Mouse (Mus musculus): ENCODE results near the gene Gm3739.
"Not testable (repeated sequence)": the region's sequence is repeated elsewhere in the genome, so short reads cannot be mapped to it uniquely, and the experiment has no call there.

Gm3739 gene

GRCm38 (mm10) chr14:7314661-7315060 lies at the start of gene Gm3739:
Gm3739 (minus strand) TSS chr14:7315049.
- in situ Hi-C loops (cut with MboI, MseI): loop anchor here (25.0 kb wide), 1 partner anchor 1027 kb away; the partner anchor contains the start of gene Gm3411

- in situ Hi-C loops (cut with MboI, MseI): loop anchor here (10.0 to 25.0 kb wide), 2 partner anchors 427 to 1195 kb away; partner anchors contain the start of gene Gm3476
These were observed 17.4 kb upstream of the Gm3739 start, which contains the start of gene Gm5797 for GRCm38 (mm10) chr14:7332295-7332694. Gm5797 (minus strand) TSS chr14:7332395.

- in situ Hi-C loops (cut with MboI, MseI): loop anchor here (25.0 kb wide), 1 partner anchor 1028 kb away; the partner anchor contains the start of gene Gm3411
These were observed 244 bp upstream of the Gm3739 start for GRCm38 (mm10) chr14:7315093-7315492.

GRCm38 (mm10) chr14:7264614-7265013 lies 50.2 kb downstream of the Gm3739 start, which contains the start of gene Gm3727:
Gm3727 (minus strand) TSS chr14:7264714.
- in situ Hi-C loops (cut with MboI, MseI): not testable (repeated sequence)

All from T-helper 2 cell (primary cell).